8 mouse cellular contexts compared by ENCODE assay signal in the genomic region with DNA sequence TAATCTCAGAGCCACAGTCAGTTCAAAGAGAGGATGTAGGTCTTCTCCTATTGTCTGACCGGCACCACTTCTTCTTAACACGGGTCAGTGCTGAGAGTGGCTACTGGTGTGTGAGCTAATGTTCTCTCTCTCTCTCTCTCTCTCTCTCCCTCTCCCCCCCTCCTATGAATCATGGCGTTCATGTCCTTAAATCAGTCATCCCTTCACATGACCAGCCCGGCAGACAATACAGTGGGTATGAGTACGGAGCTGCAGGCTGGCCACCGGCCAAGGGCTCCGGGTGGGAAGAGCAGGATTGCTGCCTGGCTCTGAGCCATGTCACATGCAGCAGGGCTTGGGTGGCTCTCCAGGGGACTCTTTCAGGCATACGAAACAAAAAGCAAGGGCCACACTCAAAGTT. TPM values are rescaled to one million over a fixed set of nuclear protein-coding genes. Genes with fewer than 3 reads are reported as not detected.
DNase-seq lines count a peak whose midpoint lies in the region; ATAC-seq and TF ChIP-seq lines count a peak whose summit lies in the region.

No protein-coding gene starts in this region.

- H3K4me3 ChIP-seq in heart, adult 2 months = no peak overlapping the region
- H3K4me3 ChIP-seq in kidney, adult 2 months (ENCODE audit: insufficient read depth, low read depth, low read length) = 0 out of 2 replicates have a peak overlapping the region, but pooled peaks have one; percentile 0

- no peak overlapping the region for H3K27ac ChIP-seq in heart, adult 2 months
- no peak overlapping the region for H3K27ac ChIP-seq in kidney, adult 2 months (ENCODE audit: insufficient read depth, low read depth, low read length)

- TF ChIP-seq CTCF in heart, adult 2 months (IDR thresholded peaks at IDR 0.05) = no peak
- TF ChIP-seq CTCF in kidney, adult 2 months (conservative IDR thresholded peaks at IDR 0.05; ENCODE audit: insufficient read depth, insufficient read length, low read depth, low read length) = no peak

- peak; percentile 19 to 33 for DNase-seq in left cerebral cortex, adult 18-20 months (ENCODE audit: low spot score in 2 of 2)
- DNase-seq in left cerebral cortex, adult 11 months (ENCODE audit: low spot score) = no peak
- peak; percentile 83 for DNase-seq in adrenal gland, postnatal 10 days
- peak; percentile 63 for DNase-seq in heart, adult 2 months
- peak; percentile 84 for DNase-seq in kidney, adult 2 months
- no peak for DNase-seq in spleen, postnatal 10 days (ENCODE audit: low spot score in 2 of 2)
- DNase-seq in urinary bladder, adult 18-20 months (ENCODE audit: low spot score in 2 of 2) = no peak

- H3K9ac ChIP-seq in heart, adult 2 months (ENCODE audit: low read depth, low read length) = no peak overlapping the region

- H3K79me2 ChIP-seq in heart, adult 2 months (replicated peaks; ENCODE audit: control insufficient read depth, insufficient read depth, low read length) = no peaks in the 10 kb centered on the region

- TF ChIP-seq EP300 in heart, adult 2 months (IDR thresholded peaks at IDR 0.05; ENCODE audit: insufficient read depth, low read depth, low read length) = no peak

- no peak for TF ChIP-seq POLR2A in heart, adult 2 months (IDR thresholded peaks at IDR 0.05; ENCODE audit: insufficient read depth, low read depth, low read length)
- TF ChIP-seq POLR2A in kidney, adult 2 months (IDR thresholded peaks at IDR 0.05; ENCODE audit: low read depth, low read length) = no peak

- intact Hi-C loops in heart, adult 2 months (cut with DNase I) = no loop called here

- H3K36me3 ChIP-seq in heart, adult 2 months (ENCODE audit: control insufficient read depth, insufficient read depth, low read length) = no peaks in the 10 kb centered on the region
- H3K36me3 ChIP-seq in kidney, adult 2 months (ENCODE audit: control insufficient read depth, insufficient read depth, low read length) = no peaks in the 10 kb centered on the region

- H3K27me3 ChIP-seq in heart, adult 2 months (ENCODE audit: control insufficient read depth, insufficient read depth, low read length) = no peaks in the 10 kb centered on the region; the same call in 1 of the 2 replicates
- H3K27me3 ChIP-seq in kidney, adult 2 months (replicated peaks; ENCODE audit: control insufficient read depth, insufficient read depth, low read length) = no peaks in the 10 kb centered on the region; the same call in 1 of the 2 replicates

- WGBS in heart, adult 2 months = 3% methylated on average over 8 of the region's 8 CpGs
- 3% methylated on average over 8 of the region's 8 CpGs for WGBS in kidney, adult 2 months

- peak; percentile 32 for ATAC-seq in megakaryocyte progenitor cell, adult 5-6 weeks (replicated peaks; ENCODE audit: poor library complexity)

- peaks cover 2% of the 10 kb centered on the region for H3K4me1 ChIP-seq in heart, adult 2 months (ENCODE audit: control insufficient read depth, insufficient read depth, low read length)
- H3K4me1 ChIP-seq in kidney, adult 2 months (ENCODE audit: control insufficient read depth, insufficient read depth, low read length) = no peaks in the 10 kb centered on the region

RNA-seq across cellular contexts. Expression of gene Pgm2, which starts 47.2 kb away (rescaled TPM):
- total RNA-seq in left cerebral cortex, adult 18-20 months (2021) = 10 to 100 TPM in 1 of 2 experiments, 1 to 10 TPM in 1; 9.7 to 12.4 TPM
- total RNA-seq in adrenal gland, postnatal 10 days (2021) = 10 to 100 TPM; 19.9 to 20.7 TPM
- total RNA-seq in heart, adult 2 months (2021) = 1 to 10 TPM; 5.4 to 6.4 TPM
- polyA plus RNA-seq in heart, adult 2 months (2012; rRNA removed) = 3.4 and 5.6 TPM in 2 replicates
- 7.6 TPM in 2 replicates for polyA plus RNA-seq in kidney, adult 2 months (2012; rRNA removed)
- total RNA-seq in megakaryocyte progenitor cell, adult 5-6 weeks (2015) = 40.1 and 40.7 TPM in 2 replicates
- total RNA-seq in megakaryocyte progenitor cell, adult 5-6 weeks (2017) = 32.9 and 35.2 TPM in 2 replicates

Comparison
In these comparisons a context has a peak if more than half of its experiments do, and no peak if none do; other contexts are left out.
1. DNase-seq: peak in left cerebral cortex, adult 18-20 months (2 of 2), adrenal gland, postnatal 10 days (single experiment), heart, adult 2 months (2 of 2) and kidney, adult 2 months (single experiment); none in left cerebral cortex, adult 11 months (single experiment), spleen, postnatal 10 days (0 of 2) and urinary bladder, adult 18-20 months (0 of 2).